Mouse (Mus musculus) stomach, postnatal 0 days (tissue): ENCODE measurements around the gene Tspan18.

Experiments used
- CTCF ChIP-seq: IDR thresholded peaks from 2 replicates; pipeline ENCODE4 v1.5.1; 2016; ENCODE audit warnings: antibody characterized with exemption, low read depth, mild to moderate bottlenecking, moderate library complexity
- EP300 ChIP-seq: optimal IDR thresholded peaks from 2 replicates; pipeline ENCODE3; 2016; ENCODE audit warnings: antibody characterized with exemption

DNA sequence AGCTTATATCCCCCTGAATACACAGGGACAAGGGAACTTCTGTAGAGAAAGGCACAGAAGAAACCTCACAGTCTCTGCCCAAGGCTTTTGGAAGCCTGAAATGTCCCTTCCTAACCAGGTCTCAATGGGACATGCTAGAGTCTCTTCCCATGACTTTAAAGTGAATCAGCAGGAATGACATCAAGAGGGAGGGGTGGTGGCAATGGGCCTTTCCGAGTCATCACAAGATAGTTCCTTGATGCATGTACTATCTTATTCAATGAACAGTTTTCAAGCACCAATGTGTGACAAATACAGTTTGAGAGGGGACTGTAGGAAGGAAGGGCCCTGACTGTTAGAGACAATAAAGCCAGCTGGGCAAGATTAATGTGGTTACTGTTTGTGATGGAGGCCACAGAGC lies 20.3 kb upstream of the Tspan18 start:
- TF ChIP-seq CTCF (no peak), EP300 (no peak)
